Mouse (Mus musculus) small intestine, adult 2 months (tissue): ENCODE measurements around the gene Lyve1. TPM values are rescaled to one million over a fixed set of nuclear protein-coding genes. Genes with fewer than 3 reads are reported as not detected.

Experiments used
- H3K27ac ChIP-seq: fragments of 200-500 bp; 2 replicates; pipeline ENCODE4 v1.5.1; 2012; ENCODE audit warnings: low read depth, low read length, control low read depth, inconsistent platforms; ENCODE audit not compliant: insufficient read depth
- H3K27me3 ChIP-seq: fragments of 200-500 bp; 2 replicates; pipeline ENCODE4 v1.6.1; 2012; ENCODE audit warnings: mild to moderate bottlenecking, moderate library complexity, low read length, inconsistent platforms; ENCODE audit not compliant: control insufficient read depth, insufficient read depth
- H3K36me3 ChIP-seq: fragments of 200-500 bp; 2 replicates; pipeline ENCODE4 v1.6.1; 2012; ENCODE audit warnings: mild to moderate bottlenecking, low read length, control low read depth, inconsistent platforms; ENCODE audit not compliant: control insufficient read depth, insufficient read depth
- H3K4me1 ChIP-seq: fragments of 200-500 bp; 2 replicates; pipeline ENCODE4 v1.6.1; 2012; ENCODE audit warnings: low read length, inconsistent platforms, mixed read lengths; ENCODE audit not compliant: control insufficient read depth, insufficient read depth, insufficient read length
- H3K4me3 ChIP-seq: fragments of 200-500 bp; 2 replicates; pipeline ENCODE4 v1.5.1; 2012; ENCODE audit warnings: low read depth, mild to moderate bottlenecking, control low read depth, inconsistent platforms, low read length, moderate library complexity
- CTCF ChIP-seq: fragments of 200-500 bp; IDR thresholded peaks from 2 replicates; pipeline ENCODE4 v1.5.1; 2012; ENCODE audit warnings: low read depth, mild to moderate bottlenecking, control low read depth, inconsistent platforms, low read length, moderate library complexity, mixed read lengths; ENCODE audit not compliant: insufficient replicate concordance, insufficient read length; ENCODE audit errors: extremely low read depth
- POLR2A ChIP-seq: fragments of 200-500 bp; IDR thresholded peaks from 2 replicates; pipeline ENCODE4 v1.6.1; 2012; ENCODE audit warnings: low read depth, mild to moderate bottlenecking, control low read depth, inconsistent platforms, low read length, moderate library complexity
- WGBS: fragments of 180-500 bp; shearing (Covaris S2); methylation state at CpG from one replicate; pipeline ENCODE4 v1.1.7; 2018; 5-methylcytosine and 5-hydroxymethylcytosine counted together
- polyA plus RNA-seq: library from polyadenylated mRNA; depleted of rRNA; stranded (reverse); fragments of >200 nt; gene quantifications from 2 replicates; pipeline ENCODE4 v1.2.3, GENCODE M21; 2012

Lyve1 gene
- polyA plus RNA-seq, 1 experiment = 8.9 TPM

GRCm38 (mm10) chr7:110894673-110895072 is 31.6 kb upstream of the Lyve1 start:
- H3K4me3 ChIP-seq = no peak overlapping the region
- peak overlapping the region; percentile 90 for H3K27ac ChIP-seq
- peaks cover 22% of the 10 kb centered on the region; the same call in 1 of the 2 replicates for H3K4me1 ChIP-seq
- 42% methylated on average over 9 of the region's 9 CpGs for WGBS
- TF ChIP-seq CTCF (no peak), POLR2A (no peak)
- no peaks in the 10 kb centered on the region for H3K36me3 ChIP-seq
- no peaks in the 10 kb centered on the region for H3K27me3 ChIP-seq

GRCm38 (mm10) chr7:110893943-110894610 is 31.0 kb upstream of the Lyve1 start:
- H3K27me3 ChIP-seq = no peaks in the 10 kb centered on the region
- peaks cover 22% of the 10 kb centered on the region; the same call in 1 of the 2 replicates for H3K4me1 ChIP-seq
- 12% methylated on average over 10 of the region's 10 CpGs for WGBS
- no peak overlapping the region for H3K4me3 ChIP-seq
- TF ChIP-seq POLR2A (no peak), CTCF (no peak)
- peak overlapping the region; percentile 90 for H3K27ac ChIP-seq
- H3K36me3 ChIP-seq = no peaks in the 10 kb centered on the region

GRCm38 (mm10) chr7:110891501-110891986 is 28.5 kb upstream of the Lyve1 start:
- WGBS = 12% methylated on average over 9 of the region's 9 CpGs
- H3K27ac ChIP-seq = peak overlapping the region; percentile 97
- peaks cover 22% of the 10 kb centered on the region; the same call in 1 of the 2 replicates for H3K4me1 ChIP-seq
- H3K4me3 ChIP-seq = no peak overlapping the region; the same call in 1 of the 2 replicates
- H3K36me3 ChIP-seq = no peaks in the 10 kb centered on the region
- no peaks in the 10 kb centered on the region for H3K27me3 ChIP-seq
- TF ChIP-seq CTCF = no peak
- peak; percentile 32; the same call in 1 of the 2 replicates for TF ChIP-seq POLR2A

GRCm38 (mm10) chr7:110881746-110882333 is 18.8 kb upstream of the Lyve1 start:
- no peaks in the 10 kb centered on the region for H3K27me3 ChIP-seq
- no peaks in the 10 kb centered on the region for H3K36me3 ChIP-seq
- H3K27ac ChIP-seq = peak overlapping the region; percentile 74
- WGBS = 34% methylated on average over 2 of the region's 2 CpGs
- H3K4me3 ChIP-seq = no peak overlapping the region
- peaks cover 20% of the 10 kb centered on the region; the same call in 1 of the 2 replicates for H3K4me1 ChIP-seq
- no peak for TF ChIP-seq POLR2A
- TF ChIP-seq CTCF = no peak

- peak overlapping the region; percentile 45 for H3K27ac ChIP-seq
- TF ChIP-seq POLR2A (no peak), CTCF (no peak)
- no peaks in the 10 kb centered on the region for H3K36me3 ChIP-seq
- no peaks in the 10 kb centered on the region for H3K27me3 ChIP-seq
- WGBS = 48% methylated on average over 4 of the region's 4 CpGs
- no peak overlapping the region for H3K4me3 ChIP-seq
- peaks cover 20% of the 10 kb centered on the region; the same call in 1 of the 2 replicates for H3K4me1 ChIP-seq
These were observed 15.0 kb upstream of the Lyve1 start for GRCm38 (mm10) chr7:110878028-110878427.

- Histone ChIP-seq H3K36me3 (no peaks in the 10 kb centered on the region), H3K4me1 (peaks cover 16% of the 10 kb centered on the region; the same call in 1 of the 2 replicates), H3K4me3 (no peak overlapping the region), H3K27me3 (no peaks in the 10 kb centered on the region), H3K27ac (no peak overlapping the region)
- TF ChIP-seq POLR2A (no peak), CTCF (no peak)
- WGBS = 84% methylated on average over 4 of the region's 4 CpGs
These were observed 13.9 kb upstream of the Lyve1 start for GRCm38 (mm10) chr7:110876965-110877364.

- TF ChIP-seq POLR2A (no peak), CTCF (no peak)
- 95% methylated on average over 5 of the region's 5 CpGs for WGBS
- H3K27me3 ChIP-seq = no peaks in the 10 kb centered on the region
- H3K4me1 ChIP-seq = peaks cover 14% of the 10 kb centered on the region
- no peak overlapping the region for H3K27ac ChIP-seq
- no peak overlapping the region for H3K4me3 ChIP-seq
- no peaks in the 10 kb centered on the region for H3K36me3 ChIP-seq
These were observed 5.8 kb upstream of the Lyve1 start for GRCm38 (mm10) chr7:110868807-110869206.
